Mouse (Mus musculus) liver, postnatal 0 days (tissue): ENCODE data around the gene Bbx. TPM values are rescaled to one million over a fixed set of nuclear protein-coding genes. Genes with fewer than 3 reads are reported as not detected.

Source experiments
- ATAC-seq: fragments of 200-750 bp; cut with Nextera tagmentation; 2 replicates; pipeline ENCODE4 v1.8.0; 2017; ENCODE audit warnings: mild to moderate bottlenecking, moderate library complexity
- DNase-seq: peaks from one replicate; pipeline ENCODE4 v3.0.0-alpha.2; 2016
- H3K27ac ChIP-seq: fragments of 300-500 bp; sonication (generic); 2 replicates; pipeline ENCODE4 v1.5.1; 2014; ENCODE audit warnings: antibody characterized with exemption, moderate library complexity, mild to moderate bottlenecking, low read depth
- H3K27me3 ChIP-seq: fragments of 300-500 bp; sonication (generic); 2 replicates; pipeline ENCODE4 v1.6.1; 2014; ENCODE audit warnings: low read length, control low read depth, mixed read lengths; ENCODE audit not compliant: insufficient read depth
- H3K36me3 ChIP-seq: fragments of 300-500 bp; sonication (generic); replicated peaks from 2 replicates; pipeline ENCODE4 v1.6.1; 2014; ENCODE audit warnings: mild to moderate bottlenecking, control low read depth, low read length, moderate library complexity, mixed read lengths; ENCODE audit not compliant: insufficient read depth
- H3K4me1 ChIP-seq: fragments of 300-500 bp; sonication (generic); 2 replicates; pipeline ENCODE4 v1.6.1; 2014; ENCODE audit warnings: antibody characterized with exemption, mild to moderate bottlenecking, control low read depth; ENCODE audit not compliant: insufficient read depth
- H3K4me2 ChIP-seq: fragments of 300-500 bp; sonication (generic); 2 replicates; pipeline ENCODE4 v1.6.1; 2014; ENCODE audit warnings: low read depth, mild to moderate bottlenecking, low read length, moderate library complexity, mixed read lengths
- H3K4me3 ChIP-seq: fragments of 300-500 bp; sonication (generic); 2 replicates; pipeline ENCODE4 v1.5.1; 2014; ENCODE audit warnings: low read depth, low read length
- H3K9ac ChIP-seq: fragments of 300-500 bp; sonication (generic); replicated peaks from 2 replicates; pipeline ENCODE4 v1.6.1; 2014; ENCODE audit warnings: mild to moderate bottlenecking, moderate library complexity
- H3K9me3 ChIP-seq: fragments of 300-500 bp; sonication (generic); 2 replicates; pipeline ENCODE4 v1.6.1; 2016; ENCODE audit warnings: mild to moderate bottlenecking, control low read depth, low read length, mixed read lengths
- CTCF ChIP-seq: sonication (generic); IDR thresholded peaks from 2 replicates; pipeline ENCODE4 v1.5.1; 2016; ENCODE audit warnings: antibody characterized with exemption, low read depth
- EP300 ChIP-seq: IDR thresholded peaks from 2 replicates; pipeline ENCODE4 v1.6.1; 2016; ENCODE audit warnings: antibody characterized with exemption, low read depth, mild to moderate bottlenecking
- WGBS: fragments of 180-500 bp; shearing (Covaris S2); extraction: QIAGEN DNeasy Blood & Tissue Kit; methylation state at CpG from one replicate; pipeline ENCODE4 v1.1.7; 2014; ENCODE audit not compliant: insufficient replicate concordance; 5-methylcytosine and 5-hydroxymethylcytosine counted together
- polyA plus RNA-seq: library from polyadenylated mRNA; unstranded; fragments of >200 nt; fragmentation: Nextera tagmentation; extraction: Ambion mirVana; gene quantifications from 2 replicates; pipeline ENCODE4 v1.2.1, GENCODE M21; 2015

The Bbx gene
- polyA plus RNA-seq, 1 experiment from 2014 or later: 7.9 TPM

GRCm38 (mm10) chr16:50381351-50381746 lies 50.8 kb downstream of the Bbx start:
- no peak for DNase-seq
- no peaks in the 10 kb centered on the region for H3K27me3 ChIP-seq
- no peaks in the 10 kb centered on the region for H3K36me3 ChIP-seq
- no peak overlapping the region for H3K9ac ChIP-seq
- WGBS: 47% methylated on average over 7 of the region's 7 CpGs
- 0 out of 2 replicates have a peak overlapping the region, but pooled peaks have one; percentile 27 for H3K4me2 ChIP-seq
- TF ChIP-seq EP300 (no peak), CTCF (no peak)
- no peak overlapping the region for H3K27ac ChIP-seq
- ATAC-seq: no peak
- no peaks in the 10 kb centered on the region for H3K4me1 ChIP-seq
- no peaks in the 10 kb centered on the region for H3K9me3 ChIP-seq
- no peak overlapping the region for H3K4me3 ChIP-seq

- Histone ChIP-seq H3K27ac (no peak overlapping the region), H3K9ac (no peak overlapping the region), H3K4me3 (no peak overlapping the region), H3K27me3 (no peaks in the 10 kb centered on the region), H3K36me3 (no peaks in the 10 kb centered on the region), H3K4me1 (no peaks in the 10 kb centered on the region), H3K9me3 (no peaks in the 10 kb centered on the region), H3K4me2 (0 out of 2 replicates have a peak overlapping the region, but pooled peaks have one; percentile 27)
- DNase-seq (peak; percentile 57), ATAC-seq (peak; percentile 55)
- WGBS: 31% methylated on average over 10 of the region's 10 CpGs
- TF ChIP-seq CTCF (peak; percentile 59), EP300 (no peak)
These were observed 51.4 kb downstream of the Bbx start for GRCm38 (mm10) chr16:50380682-50381350.

GRCm38 (mm10) chr16:50380232-50380631 lies 52.0 kb downstream of the Bbx start:
- WGBS: 73% methylated on average over 7 of the region's 7 CpGs

GRCm38 (mm10) chr16:50374611-50375010 lies 57.6 kb downstream of the Bbx start:
- Histone ChIP-seq H3K9me3 (no peaks in the 10 kb centered on the region), H3K36me3 (no peaks in the 10 kb centered on the region), H3K4me3 (no peak overlapping the region), H3K27ac (no peak overlapping the region), H3K4me1 (no peaks in the 10 kb centered on the region), H3K4me2 (no peak overlapping the region), H3K27me3 (no peaks in the 10 kb centered on the region), H3K9ac (no peak overlapping the region)
- ATAC-seq (no peak), DNase-seq (peak; percentile 48)
- 76% methylated on average over 3 of the region's 3 CpGs for WGBS
- TF ChIP-seq EP300 (no peak), CTCF (peak; percentile 70)

More at GRCm38 (mm10) chr16:50380232-50380631, 52.0 kb downstream of the Bbx start:
- TF ChIP-seq EP300 (no peak), CTCF (no peak)
- Histone ChIP-seq H3K27ac (no peak overlapping the region), H3K36me3 (no peaks in the 10 kb centered on the region), H3K9me3 (no peaks in the 10 kb centered on the region), H3K27me3 (no peaks in the 10 kb centered on the region), H3K4me1 (no peaks in the 10 kb centered on the region), H3K4me3 (no peak overlapping the region), H3K9ac (no peak overlapping the region), H3K4me2 (no peak overlapping the region)
- ATAC-seq (no peak), DNase-seq (no peak)

GRCm38 (mm10) chr16:50373685-50374084 lies 58.5 kb downstream of the Bbx start:
- DNase-seq: no peak
- WGBS: 35% methylated on average over 5 of the region's 5 CpGs
- Histone ChIP-seq H3K4me2 (no peak overlapping the region), H3K27ac (no peak overlapping the region), H3K36me3 (no peaks in the 10 kb centered on the region), H3K9ac (no peak overlapping the region), H3K9me3 (no peaks in the 10 kb centered on the region), H3K4me3 (no peak overlapping the region), H3K27me3 (no peaks in the 10 kb centered on the region), H3K4me1 (no peaks in the 10 kb centered on the region)
- no peak for ATAC-seq
- TF ChIP-seq EP300 (no peak), CTCF (no peak)

- Histone ChIP-seq H3K4me2 (no peak overlapping the region), H3K36me3 (no peaks in the 10 kb centered on the region), H3K4me3 (no peak overlapping the region), H3K27me3 (no peaks in the 10 kb centered on the region), H3K4me1 (no peaks in the 10 kb centered on the region), H3K27ac (no peak overlapping the region), H3K9me3 (no peaks in the 10 kb centered on the region), H3K9ac (no peak overlapping the region)
- WGBS: 38% methylated on average over 2 of the region's 2 CpGs
- DNase-seq (no peak), ATAC-seq (no peak)
- TF ChIP-seq CTCF (no peak), EP300 (no peak)
These were observed 59.6 kb downstream of the Bbx start for GRCm38 (mm10) chr16:50372543-50372942.
